Mouse (Mus musculus): ENCODE results near the gene Fam20b.

The Fam20b gene

DNA sequence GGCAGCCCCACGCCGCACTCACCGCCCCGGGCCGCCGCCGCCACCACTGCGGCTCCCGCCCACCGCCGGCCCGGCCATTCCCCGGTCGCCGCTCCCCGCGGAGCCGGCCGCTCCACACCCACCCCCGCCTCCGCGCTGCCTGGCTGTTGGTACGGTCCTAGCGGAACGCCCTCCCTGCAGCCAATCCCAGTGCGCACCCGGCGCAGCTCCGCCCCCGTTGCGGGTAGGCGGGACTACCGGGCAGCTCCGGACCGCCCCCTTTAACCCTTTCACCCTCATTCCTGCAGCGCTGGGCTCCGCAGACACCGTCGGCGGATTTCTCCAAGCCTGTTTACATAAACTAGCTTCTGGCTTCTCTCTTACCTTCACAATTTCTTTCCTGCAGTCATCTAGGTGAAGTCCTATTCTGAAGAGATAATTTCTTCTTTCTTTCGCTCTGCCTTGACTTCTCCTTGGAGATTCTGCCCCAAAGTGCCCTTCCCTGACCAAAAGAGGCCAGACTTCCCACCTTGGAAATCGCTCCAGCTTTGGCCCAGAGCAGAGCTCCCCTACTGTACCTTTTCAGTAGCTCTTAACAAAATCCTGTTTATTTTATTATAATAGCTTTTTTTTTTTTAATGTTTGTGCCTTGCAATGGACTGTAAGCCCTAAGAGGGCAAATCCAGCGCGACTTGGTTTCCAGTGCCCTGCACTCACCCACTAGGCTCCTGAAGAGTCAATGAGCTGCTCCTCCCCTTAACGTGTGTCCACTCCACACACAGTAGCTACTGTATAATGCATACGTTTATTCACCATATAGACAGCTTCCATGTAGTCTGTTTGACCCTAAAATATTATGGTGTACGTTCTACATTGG lies at the start of gene Fam20b:
Fam20b (minus strand) TSS at position 137 of the 856 bp plus-strand sequence.
- peak; percentile 98 for DNase-seq

DNA sequence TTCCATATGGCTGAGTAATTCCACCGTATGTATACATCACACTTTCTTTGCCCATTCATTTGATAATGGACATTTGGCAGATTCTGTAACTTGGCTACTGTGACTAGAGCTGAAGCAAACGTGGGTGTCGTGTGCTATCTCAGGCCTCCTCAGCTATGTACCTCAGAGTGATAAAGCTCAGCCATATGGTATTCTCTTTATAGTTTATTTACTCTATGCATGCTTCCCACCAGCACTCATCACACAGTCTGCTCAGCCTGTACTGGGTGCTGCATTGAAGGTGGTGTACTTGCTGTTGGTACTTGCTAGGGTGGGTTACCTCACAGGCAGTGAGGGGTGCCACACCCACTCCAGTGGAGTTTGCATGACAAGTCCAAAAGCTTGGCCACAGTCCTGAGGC lies 46.4 kb upstream of the Fam20b start:
- no peak for DNase-seq

GRCm38 (mm10) chr1:156764584-156764983 lies 45.7 kb upstream of the Fam20b start:
- no peak for DNase-seq

GRCm38 (mm10) chr1:156763280-156763679 lies 44.4 kb upstream of the Fam20b start:
- no peak for DNase-seq

GRCm38 (mm10) chr1:156761430-156761801 lies 42.5 kb upstream of the Fam20b start:
- no peak for DNase-seq

- DNase-seq, result no peak
Observed at GRCm38 (mm10) chr1:156760549-156761429, 41.9 kb upstream of the Fam20b start.

GRCm38 (mm10) chr1:156758326-156758725 lies 39.4 kb upstream of the Fam20b start:
- DNase-seq, result no peak

- no peak for DNase-seq
Observed at GRCm38 (mm10) chr1:156754608-156755413, 35.9 kb upstream of the Fam20b start.

DNA sequence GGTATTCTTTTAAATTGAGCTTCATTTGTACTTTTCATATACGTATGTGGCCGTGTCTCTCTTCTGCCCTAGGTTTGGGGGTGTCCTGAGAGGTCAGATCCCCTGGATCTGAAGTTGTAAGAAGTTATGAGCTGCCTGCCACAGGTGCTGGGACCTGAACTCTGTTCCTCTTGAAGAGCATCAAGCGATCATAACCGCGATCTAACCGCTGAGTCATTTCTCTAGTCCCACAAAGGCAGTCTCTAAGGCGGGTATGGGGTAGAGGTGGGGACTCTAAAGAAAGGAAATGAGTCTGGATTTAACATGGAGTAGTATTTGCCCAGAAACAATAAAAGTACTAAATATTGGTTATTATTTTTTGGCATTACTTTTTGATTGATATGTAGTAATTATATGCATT lies 34.1 kb upstream of the Fam20b start:
- no peak for DNase-seq

DNA sequence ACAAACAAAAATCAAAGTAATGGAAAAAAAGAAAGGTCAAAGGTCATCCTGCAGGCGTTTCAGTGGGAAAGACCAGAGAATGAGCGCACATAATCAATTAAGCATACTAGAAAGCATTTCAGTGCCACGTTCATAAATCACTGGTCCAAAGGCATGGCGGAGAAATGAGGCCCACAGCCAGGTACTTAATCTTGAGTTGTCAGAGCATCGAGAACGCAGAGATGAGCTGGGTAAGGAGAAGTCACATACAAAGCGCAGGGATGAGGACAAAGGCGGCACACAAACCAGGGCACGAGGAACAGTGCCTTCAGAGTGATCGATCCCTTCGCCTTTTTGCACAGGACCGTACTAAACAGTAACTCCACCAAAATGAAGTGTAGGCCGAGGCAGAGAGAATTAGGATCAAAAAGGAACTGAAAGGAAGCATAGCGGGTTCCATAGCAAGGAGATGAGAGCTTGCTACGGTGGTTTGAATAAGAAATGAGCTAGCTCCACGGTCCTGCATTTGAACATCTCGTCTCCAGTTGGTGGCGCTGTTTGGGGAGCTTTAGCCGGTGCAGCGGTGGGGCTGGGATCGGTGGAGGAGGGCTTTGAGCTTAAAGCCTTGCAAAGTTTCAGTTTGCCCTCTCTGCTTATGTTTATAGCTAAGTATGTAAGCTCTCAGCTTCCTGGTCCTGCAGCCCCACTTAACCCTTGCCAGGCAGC lies 33.3 kb upstream of the Fam20b start:
- DNase-seq, result peak; percentile 20

- no peak for DNase-seq
Observed at GRCm38 (mm10) chr1:156750261-156750660, 31.4 kb upstream of the Fam20b start.

DNA sequence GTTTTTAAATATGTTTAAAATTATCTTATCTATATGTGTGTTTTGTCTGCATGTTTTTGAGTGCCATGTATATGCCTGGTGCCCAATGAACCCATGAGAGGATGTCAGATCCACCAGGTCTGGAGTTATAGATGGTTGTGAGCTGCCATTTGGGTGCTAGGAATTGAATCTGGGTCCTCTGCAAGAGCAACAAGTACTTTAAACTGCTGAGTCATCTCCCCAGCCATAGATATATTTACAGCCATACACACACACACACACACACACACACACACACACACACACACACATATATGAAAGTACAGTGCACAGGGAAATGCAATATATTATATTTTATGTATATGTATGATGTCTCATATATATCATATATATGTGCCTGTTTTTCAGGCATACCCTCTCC lies 30.2 kb upstream of the Fam20b start:
- DNase-seq, result no peak

DNA sequence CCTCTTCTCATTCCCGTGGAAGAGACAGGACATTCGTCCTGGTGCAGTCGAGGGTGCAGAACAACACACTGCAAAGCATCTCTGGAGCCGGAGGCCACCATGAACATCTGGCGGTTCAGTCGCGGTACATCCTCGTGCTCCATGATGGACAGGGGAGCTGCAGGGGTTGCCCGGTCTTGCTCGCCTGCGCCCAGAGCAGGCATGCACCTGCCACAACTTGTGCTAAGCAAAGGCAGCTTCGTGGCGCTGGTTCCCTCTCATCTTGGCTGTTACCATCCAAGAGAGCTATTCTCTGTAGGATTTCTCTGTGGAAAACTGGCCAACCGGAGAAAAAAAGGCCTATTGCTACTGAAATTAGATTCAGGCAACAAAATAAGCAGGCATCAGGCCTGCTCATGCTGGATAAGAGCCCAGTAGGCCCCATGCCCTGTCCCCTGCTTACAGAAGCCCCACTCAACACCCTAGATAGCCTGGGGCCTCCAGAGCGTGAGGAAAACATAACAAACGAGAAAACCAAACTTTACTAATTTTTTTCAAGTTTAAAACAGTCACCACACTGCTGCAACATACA lies 29.6 kb upstream of the Fam20b start:
- DNase-seq, result no peak

- no peak for DNase-seq
Observed at GRCm38 (mm10) chr1:156745188-156745810, 26.4 kb upstream of the Fam20b start.

DNA sequence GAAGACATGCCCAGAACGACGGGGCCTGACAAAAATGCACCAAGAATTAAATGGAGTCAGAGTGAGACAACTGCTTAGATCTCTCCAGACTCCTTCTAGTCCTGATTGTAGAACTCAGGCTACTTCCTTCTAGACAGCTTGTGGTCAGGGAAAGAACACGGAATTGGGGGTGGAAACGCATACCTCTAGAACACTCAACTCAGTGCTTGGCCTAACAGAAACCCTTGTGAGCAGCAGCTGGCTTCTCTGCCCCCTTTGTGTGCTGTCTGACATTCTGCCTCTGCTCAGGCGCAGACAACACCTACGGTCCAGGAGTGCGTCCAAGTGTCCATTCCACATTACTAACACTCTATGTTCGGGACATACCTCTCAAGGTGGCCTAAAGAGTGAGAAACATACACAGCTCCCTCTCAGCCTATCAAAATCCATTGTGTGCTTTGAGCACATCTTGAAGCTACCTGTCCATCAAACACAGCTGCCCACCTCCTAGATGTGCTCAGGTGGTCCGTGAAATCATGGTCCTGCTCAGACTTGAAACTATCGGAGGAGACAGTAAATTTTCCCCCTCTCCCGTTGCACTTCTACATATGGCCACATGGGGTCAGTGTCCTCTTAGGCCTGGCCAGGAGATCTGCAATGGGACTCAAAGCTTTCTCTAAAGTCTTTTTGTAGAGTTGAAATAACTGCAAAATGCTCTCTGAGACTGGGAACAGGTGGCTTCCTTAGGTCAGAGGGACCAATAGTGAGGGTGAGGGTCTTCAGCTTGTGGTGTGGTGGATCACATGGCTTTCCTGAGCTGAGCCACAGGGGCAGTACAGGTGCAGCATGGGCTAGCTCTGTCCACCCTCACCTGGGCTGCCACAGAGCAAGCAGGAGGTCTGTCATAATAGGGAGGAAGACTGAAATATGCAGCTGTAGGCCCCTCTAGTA lies 22.9 kb upstream of the Fam20b start:
- peak; percentile 58 for DNase-seq

- DNase-seq, result no peak
Observed at GRCm38 (mm10) chr1:156735788-156736187, 16.9 kb upstream of the Fam20b start.

- no peak for DNase-seq
Observed at GRCm38 (mm10) chr1:156734019-156734418, 15.1 kb upstream of the Fam20b start.

GRCm38 (mm10) chr1:156733559-156733958 lies 14.7 kb upstream of the Fam20b start:
- DNase-seq, result no peak

GRCm38 (mm10) chr1:156732996-156733395 lies 14.1 kb upstream of the Fam20b start:
- DNase-seq, result no peak

- DNase-seq, result no peak
Observed at GRCm38 (mm10) chr1:156730802-156731201, 11.9 kb upstream of the Fam20b start.

Measured in cerebellum, adult 9-10 months (tissue).